Mouse (Mus musculus) lung, adult 2 months (tissue): Measurements from ENCODE around the gene Pde8a.

ENCODE experiments used
- CTCF ChIP-seq: fragments of 200-500 bp; IDR thresholded peaks from 2 replicates; pipeline ENCODE4 v1.5.1; 2011; ENCODE audit warnings: mild to moderate bottlenecking, low read length, control low read depth; ENCODE audit not compliant: insufficient read depth
- POLR2A ChIP-seq: fragments of 200-500 bp; IDR thresholded peaks from 2 replicates; pipeline ENCODE4 v1.6.1; 2011; ENCODE audit warnings: low read depth, mild to moderate bottlenecking, control low read depth, low read length, borderline replicate concordance; ENCODE audit errors: extremely low read depth

DNA sequence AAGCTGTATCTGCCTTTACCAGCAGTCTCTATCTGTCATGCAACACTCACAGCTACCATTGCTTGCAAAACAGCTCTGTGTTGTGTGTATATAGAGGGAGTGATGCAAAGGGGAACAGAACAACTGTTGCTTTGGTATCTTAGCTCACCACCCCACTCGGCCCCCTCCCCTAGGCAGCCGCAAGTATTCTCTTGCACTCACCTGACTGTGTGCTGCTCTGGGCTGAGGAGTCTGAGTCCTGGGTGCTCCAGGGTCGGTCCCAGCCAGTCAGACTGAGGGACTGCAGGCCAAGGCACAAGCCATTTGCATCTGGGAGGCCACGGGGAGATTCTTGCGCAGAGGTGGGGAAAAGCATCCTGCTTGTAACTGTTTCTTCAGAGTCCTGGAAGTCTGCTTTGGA, 158.4 kb downstream of the Pde8a start:
- TF ChIP-seq CTCF (no peak), POLR2A (no peak)
